Mouse (Mus musculus) colon, adult 2 months (tissue): Measurements from ENCODE around the gene Ccl9. TPM values are rescaled to one million over a fixed set of nuclear protein-coding genes. Genes with fewer than 3 reads are reported as not detected.

Experiments used
- polyA plus RNA-seq: library from polyadenylated mRNA; depleted of rRNA; stranded (reverse); fragments of >200 nt; gene quantifications from 2 replicates; pipeline ENCODE4 v1.2.3, GENCODE M21; 2012; rRNA removed

The Ccl9 gene
- polyA plus RNA-seq = 1.7 and 2.1 TPM in 2 replicates

GRCm38 (mm10) chr11:83578186-83578760 lies at the start of gene Ccl9:
Gene Ccl9 (minus strand): TSS chr11:83578636.

GRCm38 (mm10) chr11:83592853-83593252 lies 14.4 kb upstream of the Ccl9 start, which contains the start of gene Ccl6:
Gene Ccl6 (minus strand): TSS chr11:83593087.

GRCm38 (mm10) chr11:83530360-83530759 lies 48.1 kb downstream of the Ccl9 start, which contains the start of gene Ccl5:
Gene Ccl5 (minus strand): TSS chr11:83530518.

Other genes with a start within 250 kb of the Ccl9 start
- gene Rasl10b, start 169.5 kb downstream of the Ccl9 start, polyA plus RNA-seq = 1.7 and 2.9 TPM in 2 replicates
- gene Gas2l2, start 149.2 kb downstream of the Ccl9 start, polyA plus RNA-seq = 0.43 and 0.51 TPM in 2 replicates
- 0.91 and 1.0 TPM in 2 replicates for gene 1700020L24Rik, start 141.0 kb downstream of the Ccl9 start, polyA plus RNA-seq
- gene Mmp28, start 115.6 kb downstream of the Ccl9 start, polyA plus RNA-seq = 14.5 and 17.0 TPM in 2 replicates
- gene Taf15, start 105.5 kb downstream of the Ccl9 start, polyA plus RNA-seq = 4.0 and 4.8 TPM in 2 replicates
- not detected in 2 replicates for gene Heatr9, start 56.5 kb downstream of the Ccl9 start, polyA plus RNA-seq
- 24.9 and 44.7 TPM in 2 replicates for gene Ccl5, start 48.1 kb downstream of the Ccl9 start, polyA plus RNA-seq
- 142 and 153 TPM in 2 replicates for gene Ccl6, start 14.5 kb upstream of the Ccl9 start, polyA plus RNA-seq
- not detected in 2 replicates for gene Rpl9-ps1, start 67.0 kb upstream of the Ccl9 start, polyA plus RNA-seq
- 0.38 and 1.1 TPM in 2 replicates for gene Ccl3, start 70.7 kb upstream of the Ccl9 start, polyA plus RNA-seq
- gene Ccl4, start 83.9 kb upstream of the Ccl9 start, polyA plus RNA-seq = 0.46 and 0.47 TPM in 2 replicates
- gene Wfdc17, start 125.4 kb upstream of the Ccl9 start, polyA plus RNA-seq = 1.3 and 3.5 TPM in 2 replicates
- gene Wfdc18, start 130.4 kb upstream of the Ccl9 start, polyA plus RNA-seq = 5.9 and 16.4 TPM in 2 replicates
- 1.1 and 1.6 TPM in 2 replicates for gene Wfdc21, start 168.3 kb upstream of the Ccl9 start, polyA plus RNA-seq
- gene Heatr6, start 175.1 kb upstream of the Ccl9 start, polyA plus RNA-seq = 15.6 and 20.4 TPM in 2 replicates